Mouse (Mus musculus): ENCODE measurements at regions not wholly inside any gene's neighbourhood (a gene's known extent, or its start where the extent isn't known, plus 50 kb on each side); places are given as distances from the start of the nearest gene placed in this dataset.

DNA sequence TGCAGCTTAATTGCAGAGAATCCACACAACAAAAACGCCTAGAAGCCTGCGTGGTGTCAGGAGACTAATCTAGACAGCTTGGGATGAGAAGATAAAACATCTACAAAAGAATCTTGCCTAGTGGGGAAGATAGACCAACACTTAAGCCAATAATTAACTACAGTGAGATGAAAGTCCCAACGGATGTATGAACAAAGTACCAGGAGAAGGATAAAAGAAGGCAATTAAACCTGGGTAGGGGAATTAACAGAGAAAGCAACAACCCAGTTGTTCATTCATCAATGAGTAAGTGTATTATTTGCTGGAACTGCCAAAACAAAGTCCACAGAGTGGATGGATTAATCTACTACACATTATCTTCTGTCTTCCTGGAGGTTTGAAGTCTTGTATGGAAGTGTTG lies 99.8 kb downstream of the Olfm4 start:
- DNase-seq (ENCODE audit: low spot score in 2 of 2) = no peak

DNA sequence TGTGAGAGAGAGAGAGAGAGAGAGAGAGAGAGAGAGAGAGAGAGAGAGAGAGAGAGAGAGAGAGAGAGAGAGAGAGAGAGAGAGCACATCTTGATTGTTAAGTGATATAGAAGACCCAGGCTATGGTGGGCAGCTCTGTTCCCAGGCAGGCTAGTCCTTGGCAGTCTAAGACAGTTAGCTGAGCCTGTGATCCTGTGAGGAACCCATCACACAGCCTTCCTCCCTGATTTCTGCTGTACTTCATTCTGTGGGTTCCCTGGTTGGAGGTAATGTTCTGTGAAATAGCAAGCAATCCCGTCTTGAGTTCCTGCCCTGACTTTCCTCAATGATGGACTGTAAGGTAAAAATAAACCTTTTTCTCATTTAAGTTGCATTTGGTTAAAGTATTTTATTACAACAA lies 113.4 kb downstream of the Olfm4 start:
- no peak for DNase-seq (ENCODE audit: low spot score in 2 of 2)

DNA sequence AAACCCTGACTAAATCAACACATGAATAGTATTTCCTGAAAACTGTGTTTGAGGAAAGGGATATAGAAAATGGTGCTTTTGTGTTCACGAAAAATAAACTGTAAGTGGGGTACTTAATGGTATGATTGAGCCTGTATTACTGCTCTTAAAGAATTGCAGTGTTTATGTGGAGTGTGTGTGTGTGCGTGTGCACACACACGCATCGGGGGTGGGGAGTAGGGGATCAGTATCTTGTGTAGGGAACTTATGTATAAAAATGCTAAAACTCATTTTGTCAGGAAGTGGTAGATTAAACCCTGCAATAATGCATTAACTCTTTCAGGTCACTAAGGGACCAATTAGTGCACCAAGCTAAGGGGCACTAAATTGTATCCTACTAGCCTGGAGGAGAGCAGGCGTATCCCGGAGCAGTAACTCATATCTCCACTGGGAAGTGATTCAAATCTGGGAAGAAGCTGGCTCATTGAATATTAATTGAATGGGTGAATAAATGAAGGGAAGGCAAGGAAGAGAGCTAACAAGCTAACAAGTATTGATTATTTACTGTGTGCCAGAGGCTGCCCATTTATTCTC lies 129.3 kb downstream of the Olfm4 start:
- no peak for DNase-seq (ENCODE audit: low spot score in 2 of 2)

- no peak for DNase-seq (ENCODE audit: low spot score in 2 of 2)
Measured at GRCm38 (mm10) chr14:80114326-80114725, 130.4 kb downstream of the Olfm4 start.

GRCm38 (mm10) chr14:80125156-80125555 lies 141.3 kb downstream of the Olfm4 start:
- DNase-seq (ENCODE audit: low spot score in 2 of 2) = no peak

- no peak for DNase-seq (ENCODE audit: low spot score in 2 of 2)
Measured at GRCm38 (mm10) chr14:80128181-80128580, 144.3 kb downstream of the Olfm4 start.

DNA sequence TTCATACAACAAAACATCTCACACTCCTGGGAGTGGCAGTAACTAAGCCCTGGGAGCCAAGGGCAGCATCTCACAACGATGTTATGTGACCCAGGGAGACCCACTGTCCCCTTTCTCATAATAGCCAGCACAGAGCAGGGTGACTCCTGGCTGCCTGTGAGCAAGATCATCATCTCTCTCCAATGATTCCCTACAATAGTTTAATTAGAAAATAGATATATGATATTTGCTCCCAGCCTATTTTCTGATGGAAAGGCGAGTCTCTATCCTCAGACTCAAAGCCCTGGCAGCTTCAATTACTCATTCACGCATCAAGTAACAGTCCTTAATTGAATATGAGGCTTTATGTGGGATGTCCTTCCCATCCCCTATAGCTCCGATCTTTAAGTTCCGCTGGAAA lies 153.7 kb downstream of the Olfm4 start:
- no peak for DNase-seq (ENCODE audit: low spot score in 2 of 2)

- no peak for DNase-seq (ENCODE audit: low spot score in 2 of 2)
Measured at GRCm38 (mm10) chr14:80138991-80139791, 155.3 kb downstream of the Olfm4 start.

DNA sequence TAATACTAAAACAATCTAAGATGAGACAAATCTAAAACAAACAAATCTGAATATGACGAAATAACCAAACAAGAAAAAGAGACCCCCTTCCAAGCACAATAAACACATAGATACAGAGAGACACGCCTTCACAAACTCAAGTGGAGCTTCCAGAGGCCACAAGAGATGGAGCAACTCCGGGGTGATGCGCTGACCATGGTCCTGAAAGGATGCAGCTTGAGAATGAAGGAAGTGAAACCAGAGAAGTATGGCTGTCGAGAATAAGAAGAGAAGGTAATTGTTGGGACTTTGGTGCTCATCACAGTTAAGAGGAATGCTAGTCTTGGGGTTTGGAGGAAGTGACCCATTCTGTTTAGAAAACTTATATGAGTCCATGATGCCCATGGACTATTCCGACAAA lies 173.1 kb downstream of the Olfm4 start:
- peak in 1 of 2 experiments; percentile 1 for DNase-seq (ENCODE audit: low spot score in 2 of 2)

GRCm38 (mm10) chr14:80169211-80169610 lies 185.3 kb downstream of the Olfm4 start:
- no peak for DNase-seq (ENCODE audit: low spot score in 2 of 2)

- no peak for DNase-seq (ENCODE audit: low spot score in 2 of 2)
Measured at GRCm38 (mm10) chr14:80170450-80171180, 186.7 kb downstream of the Olfm4 start.

DNA sequence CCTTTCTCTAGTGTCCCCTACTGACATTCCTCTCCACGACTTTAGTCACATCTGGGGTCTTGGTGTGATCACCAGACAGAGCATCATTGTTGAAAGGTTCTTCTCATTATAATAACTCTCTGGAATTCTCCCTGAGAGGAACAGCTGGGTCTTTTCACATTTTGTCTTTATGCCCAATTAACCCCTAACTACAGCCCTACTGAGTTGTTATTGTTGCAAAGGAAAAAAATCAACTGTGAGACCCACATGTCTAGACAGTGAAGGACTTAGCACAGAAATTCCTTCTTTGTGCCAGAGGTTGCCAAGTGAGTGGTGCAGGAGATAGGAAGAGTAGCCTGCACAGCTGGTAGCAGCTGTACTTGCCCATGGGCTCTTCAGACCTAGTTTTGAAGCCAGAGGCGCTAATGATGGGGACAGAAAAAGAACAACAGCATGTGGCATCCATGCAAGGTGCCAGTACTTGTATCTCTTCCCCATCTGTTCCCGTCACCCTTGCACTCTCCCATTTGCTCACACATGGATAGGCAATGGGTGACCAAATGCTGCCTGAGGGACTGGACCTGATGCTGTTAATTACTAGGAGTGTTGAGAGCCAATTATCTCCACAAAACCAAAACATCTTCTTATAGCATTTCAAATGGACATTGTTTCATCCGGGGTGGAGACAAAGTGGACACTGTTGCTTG lies 189.1 kb downstream of the Olfm4 start:
- no peak for DNase-seq (ENCODE audit: low spot score in 2 of 2)

GRCm38 (mm10) chr14:80176464-80176863 lies 192.6 kb downstream of the Olfm4 start:
- DNase-seq (ENCODE audit: low spot score in 2 of 2) = no peak

DNA sequence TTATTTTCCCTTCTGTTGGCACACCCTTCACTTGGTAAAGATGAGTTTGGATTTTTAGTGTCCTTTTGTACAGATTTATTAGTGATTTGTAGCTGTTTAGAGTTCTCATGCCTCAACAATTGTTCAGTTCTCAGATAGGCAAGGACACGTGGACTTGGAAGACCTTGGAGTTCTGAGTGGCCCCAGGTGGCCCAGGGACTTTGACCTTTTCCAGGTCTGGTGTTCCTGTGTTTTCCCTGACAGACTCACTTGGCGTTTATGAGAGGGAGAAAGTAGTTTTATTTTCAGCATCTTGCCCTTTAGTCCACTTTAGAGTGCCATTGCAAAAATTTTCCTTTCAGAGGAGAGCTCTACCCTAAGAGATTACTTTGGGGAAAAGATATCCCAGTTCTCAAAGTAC lies 211.2 kb downstream of the Olfm4 start:
- DNase-seq (ENCODE audit: low spot score in 2 of 2) = no peak

DNA sequence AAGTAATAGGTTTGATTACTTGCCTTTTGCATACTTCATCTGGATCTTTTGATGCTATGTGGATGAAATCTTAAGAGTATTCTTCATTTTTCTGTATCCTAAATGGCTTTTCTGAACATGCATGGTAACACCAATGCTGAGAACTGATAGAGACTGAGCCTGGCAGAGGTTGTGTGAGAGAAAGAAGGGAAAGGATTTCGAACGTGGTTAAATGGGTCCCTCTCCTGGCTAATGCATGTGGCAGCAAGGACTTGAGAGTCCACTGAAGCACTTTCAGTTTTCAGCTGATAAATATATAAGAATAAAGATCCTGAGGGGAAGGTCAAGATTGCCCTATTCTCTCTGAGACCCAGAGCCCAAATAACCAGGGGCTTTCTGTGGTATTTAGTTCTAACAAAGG lies 229.0 kb downstream of the Olfm4 start:
- no peak for DNase-seq (ENCODE audit: low spot score in 2 of 2)

DNA sequence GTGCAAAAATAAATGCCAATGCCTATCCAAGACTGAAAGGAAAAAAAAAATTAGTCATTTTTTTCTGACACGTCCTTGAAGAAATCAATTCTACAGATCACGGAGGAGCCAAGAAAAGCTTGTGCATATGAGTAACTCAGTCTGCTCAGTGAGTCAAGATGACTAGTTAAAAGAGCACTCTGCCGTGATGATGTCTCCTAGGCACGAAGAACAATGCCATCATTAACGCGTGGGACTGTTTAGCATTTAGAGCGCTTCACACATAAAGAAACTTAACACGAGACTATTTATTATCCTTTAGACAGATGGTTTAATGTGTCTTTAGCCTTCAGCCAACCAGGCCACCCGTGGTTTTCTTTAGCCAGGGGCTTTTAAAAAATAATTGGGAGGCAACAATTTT lies 229.8 kb downstream of the Olfm4 start:
- DNase-seq (ENCODE audit: low spot score in 2 of 2) = no peak

DNA sequence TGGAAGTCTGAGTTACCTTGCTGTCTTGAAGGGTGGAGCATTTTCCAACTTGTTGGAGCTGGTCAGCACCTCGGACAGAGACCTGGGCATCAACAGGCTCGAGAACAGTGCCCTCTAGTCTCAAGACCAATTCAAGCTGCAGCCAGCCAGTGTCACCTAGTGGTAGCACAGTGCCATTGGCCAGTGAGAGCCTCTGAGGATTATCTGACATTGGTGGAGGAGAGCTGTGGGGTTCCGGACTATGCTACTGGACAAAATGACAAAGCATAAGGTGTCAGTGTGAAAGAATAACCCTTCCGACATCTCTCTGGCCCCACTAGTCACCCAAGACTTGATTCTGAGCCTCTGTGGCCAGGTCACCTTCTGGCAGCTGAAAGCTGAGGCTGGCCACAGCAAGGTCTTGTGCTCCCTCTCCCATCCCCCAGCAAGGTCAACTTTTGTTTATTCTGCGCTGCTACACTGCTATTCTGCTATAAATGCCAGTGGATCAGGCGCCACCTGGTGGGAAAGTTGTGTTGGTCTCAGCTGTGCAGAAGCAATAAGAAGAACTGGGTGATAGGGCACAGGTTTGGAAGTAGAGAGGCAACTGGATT lies 232.2 kb downstream of the Olfm4 start:
- DNase-seq (ENCODE audit: low spot score in 2 of 2) = peak in 1 of 2 experiments; percentile 17

- no peak for DNase-seq (ENCODE audit: low spot score in 2 of 2)
Measured at GRCm38 (mm10) chr14:80232066-80232465, 248.2 kb downstream of the Olfm4 start.

DNA sequence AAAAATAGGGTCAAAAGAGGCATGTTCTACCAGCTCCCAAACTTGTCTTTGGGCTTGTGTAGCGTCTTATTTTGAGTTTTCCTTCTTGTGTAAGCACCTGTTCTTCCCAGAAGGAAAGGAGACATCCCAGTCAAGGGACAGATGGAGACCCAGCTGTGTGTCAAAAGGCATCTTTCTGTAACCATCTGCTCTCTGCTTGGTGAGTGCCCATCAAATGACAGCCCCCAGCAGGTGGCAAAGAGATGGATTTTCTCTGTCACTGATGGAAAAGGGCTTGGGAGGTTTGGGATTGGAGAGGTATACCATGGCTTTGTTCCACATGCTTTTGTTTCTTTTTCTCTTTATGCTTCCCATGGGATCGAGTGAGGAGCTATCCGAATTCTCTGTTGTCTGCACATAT lies 249.1 kb downstream of the Olfm4 start:
- no peak for DNase-seq (ENCODE audit: low spot score in 2 of 2)

- no peak for DNase-seq (ENCODE audit: low spot score in 2 of 2)
Measured at GRCm38 (mm10) chr14:80237136-80237535, 253.3 kb downstream of the Olfm4 start.

DNA sequence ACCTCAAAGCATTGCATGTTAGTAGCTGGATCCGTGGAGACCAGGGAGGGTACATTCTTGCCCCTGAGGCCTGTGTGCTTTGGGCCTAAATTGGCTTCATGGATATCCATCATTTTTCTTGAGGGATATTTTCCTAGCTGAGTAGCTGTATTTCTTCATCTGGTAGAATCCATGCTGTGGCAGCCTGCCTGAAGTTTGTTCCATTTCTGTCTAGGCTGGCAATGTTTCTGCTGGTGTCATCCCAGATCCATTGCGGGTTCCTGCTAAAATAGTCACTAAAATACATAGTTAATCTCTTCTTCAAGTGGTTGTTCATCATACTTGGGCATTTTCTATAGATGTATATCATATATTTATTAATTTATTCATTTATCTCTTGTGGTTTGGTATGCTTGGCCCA lies 253.7 kb downstream of the Olfm4 start:
- DNase-seq (ENCODE audit: low spot score in 2 of 2) = no peak

Data from heart, adult 9 months (tissue).